ENCODE assay signal across 18 mouse cellular contexts in genomic region chr19:40662727-40663126, GRCm38 (mm10). TPM values are rescaled to one million over a fixed set of nuclear protein-coding genes. Genes with fewer than 3 reads are reported as not detected.
A peak's percentile ranks its signal among the peaks of the same experiment; 100 is the strongest.
DNase-seq lines count a peak whose midpoint lies in the region; ATAC-seq and TF ChIP-seq lines count a peak whose summit lies in the region.
"Had no signal": no experiment of that assay in that cellular context is flagged by ENCODE, and none has a peak within 500 bp of the region (broad histone marks: within the 10 kb centered on the region; RNA-seq: fewer than 3 reads in every experiment).

No protein-coding gene starts in this region.

- no peak overlapping the region for H3K9ac ChIP-seq in hindbrain, embryonic 14.5 days
- no peak overlapping the region for H3K9ac ChIP-seq in hindbrain, embryonic 12.5 days
- H3K9ac ChIP-seq in lung, embryonic 15.5 days = no peak overlapping the region
- no peak overlapping the region for H3K9ac ChIP-seq in midbrain, embryonic 13.5 days (replicated peaks)
- H3K9ac ChIP-seq: limb, embryonic 12.5 days; midbrain, embryonic 12.5 days had no signal

- 75% methylated on average over 2 of the region's 2 CpGs for WGBS in hindbrain, embryonic 14.5 days
- WGBS in hindbrain, embryonic 12.5 days = 79% methylated on average over 2 of the region's 2 CpGs
- WGBS in lung, embryonic 15.5 days = 32% methylated on average over 2 of the region's 2 CpGs
- 30% methylated on average over 2 of the region's 2 CpGs for WGBS in lung, adult 2 months
- 88% methylated on average over 2 of the region's 2 CpGs for WGBS in midbrain, embryonic 13.5 days

- H3K27me3 ChIP-seq in hindbrain, embryonic 14.5 days (ENCODE audit: control insufficient read depth, insufficient read depth, low read length) = no peaks in the 10 kb centered on the region
- no peaks in the 10 kb centered on the region for H3K27me3 ChIP-seq in hindbrain, embryonic 12.5 days
- no peaks in the 10 kb centered on the region; the same call in 1 of the 2 replicates for H3K27me3 ChIP-seq in lung, embryonic 15.5 days
- H3K27me3 ChIP-seq in midbrain, embryonic 13.5 days = no peaks in the 10 kb centered on the region
- H3K27me3 ChIP-seq: midbrain, embryonic 12.5 days had no signal

- H3K4me1 ChIP-seq in hindbrain, embryonic 14.5 days (replicated peaks; ENCODE audit: control insufficient read depth, insufficient read depth, low read length) = 0 out of 2 replicates have a peak, but pooled peaks cover 18% of the 10 kb centered on the region
- H3K4me1 ChIP-seq in hindbrain, embryonic 12.5 days = peaks cover 12% of the 10 kb centered on the region
- H3K4me1 ChIP-seq in lung, embryonic 15.5 days = peaks cover 33% of the 10 kb centered on the region
- H3K4me1 ChIP-seq in lung, adult 2 months (ENCODE audit: control insufficient read depth, insufficient read depth, low read length) = peaks cover 20% of the 10 kb centered on the region
- peaks cover 29% of the 10 kb centered on the region for H3K4me1 ChIP-seq in midbrain, embryonic 13.5 days (replicated peaks)

- H3K9me3 ChIP-seq in hindbrain, embryonic 14.5 days (ENCODE audit: control insufficient read depth, low read length) = no peaks in the 10 kb centered on the region
- no peaks in the 10 kb centered on the region for H3K9me3 ChIP-seq in hindbrain, embryonic 12.5 days (replicated peaks)
- no peaks in the 10 kb centered on the region for H3K9me3 ChIP-seq in lung, embryonic 15.5 days
- no peaks in the 10 kb centered on the region for H3K9me3 ChIP-seq in midbrain, embryonic 13.5 days
- H3K9me3 ChIP-seq: heart, embryonic 10.5 days; limb, embryonic 12.5 days; midbrain, embryonic 12.5 days had no signal

- no peak overlapping the region for H3K4me3 ChIP-seq in hindbrain, embryonic 14.5 days (replicated peaks; ENCODE audit: low read length)
- H3K4me3 ChIP-seq in hindbrain, embryonic 12.5 days = no peak overlapping the region
- H3K4me3 ChIP-seq in lung, embryonic 15.5 days = no peak overlapping the region
- no peak overlapping the region for H3K4me3 ChIP-seq in lung, adult 2 months (replicated peaks; ENCODE audit: extremely low read depth, low read depth, low read length)
- H3K4me3 ChIP-seq in midbrain, embryonic 13.5 days (replicated peaks) = no peak overlapping the region
- H3K4me3 ChIP-seq: erythroblast, embryonic 14.5 days; heart, embryonic 10.5 days; limb, embryonic 12.5 days; midbrain, embryonic 12.5 days; myocyte had no signal

- no peak for DNase-seq in hindbrain, embryonic 14.5 days (ENCODE audit: low spot score)
- no peak for DNase-seq in lung, adult 2 months
- DNase-seq in lung, postnatal 10 days = peak; percentile 49
- no peak for DNase-seq in urinary bladder, postnatal 36 days (ENCODE audit: low spot score in 2 of 2)
- DNase-seq: adrenal gland, postnatal 25 days; cerebellum, adult 9-10 months; gastrocnemius, postnatal 10 days; thymus, postnatal 4 days had no signal

- no peak for TF ChIP-seq CTCF in lung, adult 2 months (IDR thresholded peaks at IDR 0.05; ENCODE audit: insufficient read depth, low read length)

- ATAC-seq in hindbrain, embryonic 14.5 days (ENCODE audit: low FRiP score) = no peak
- no peak for ATAC-seq in hindbrain, embryonic 12.5 days (ENCODE audit: low FRiP score)
- ATAC-seq in lung, embryonic 15.5 days (ENCODE audit: borderline replicate concordance, extremely low read depth, low FRiP score, low TSS enrichment) = peak; percentile 40; the same call in 1 of the 2 replicates
- no peak for ATAC-seq in midbrain, embryonic 13.5 days
- ATAC-seq: forebrain, embryonic 16.5 days; hindbrain, embryonic 16.5 days had no signal

- H3K27ac ChIP-seq in hindbrain, embryonic 14.5 days = no peak overlapping the region
- no peak overlapping the region for H3K27ac ChIP-seq in hindbrain, embryonic 12.5 days
- peak overlapping the region; percentile 49; the same call in 1 of the 2 replicates for H3K27ac ChIP-seq in lung, embryonic 15.5 days
- H3K27ac ChIP-seq in midbrain, embryonic 13.5 days = no peak overlapping the region
- H3K27ac ChIP-seq: heart, embryonic 10.5 days; limb, embryonic 12.5 days; midbrain, embryonic 12.5 days had no signal

- no peak for TF ChIP-seq POLR2A in lung, adult 2 months (IDR thresholded peaks at IDR 0.05; ENCODE audit: borderline replicate concordance, extremely low read depth, low read depth, low read length)

- no peaks in the 10 kb centered on the region for H3K36me3 ChIP-seq in hindbrain, embryonic 14.5 days (replicated peaks; ENCODE audit: control insufficient read depth, insufficient read depth)
- no peaks in the 10 kb centered on the region for H3K36me3 ChIP-seq in hindbrain, embryonic 12.5 days
- H3K36me3 ChIP-seq in lung, embryonic 15.5 days = no peaks in the 10 kb centered on the region
- no peaks in the 10 kb centered on the region for H3K36me3 ChIP-seq in midbrain, embryonic 13.5 days
- H3K36me3 ChIP-seq: heart, embryonic 10.5 days; limb, embryonic 12.5 days; midbrain, embryonic 12.5 days had no signal

- peak overlapping the region; percentile 24 for H3K4me2 ChIP-seq in hindbrain, embryonic 14.5 days (replicated peaks)
- no peak overlapping the region for H3K4me2 ChIP-seq in hindbrain, embryonic 12.5 days (replicated peaks)
- no peak overlapping the region for H3K4me2 ChIP-seq in lung, embryonic 15.5 days
- H3K4me2 ChIP-seq in midbrain, embryonic 13.5 days (replicated peaks) = no peak overlapping the region
- H3K4me2 ChIP-seq: limb, embryonic 12.5 days had no signal

RNA-seq across cellular contexts. Expression of gene Entpd1, which starts 50.6 kb away (rescaled TPM):
- 9.3 and 9.6 TPM in 2 replicates for polyA plus RNA-seq in hindbrain, embryonic 14.5 days (2014; fragmentation: Nextera tagmentation; extraction: Ambion mirVana)
- polyA plus RNA-seq in hindbrain, embryonic 12.5 days (2016; fragmentation: Nextera tagmentation; extraction: Ambion mirVana) = 9.8 and 10.4 TPM in 2 replicates
- polyA plus RNA-seq in lung, embryonic 15.5 days (2015; fragmentation: Nextera tagmentation; extraction: Ambion mirVana) = 13.5 and 16.1 TPM in 2 replicates
- polyA plus RNA-seq in lung, adult 2 months (2012; rRNA removed) = 28.7 and 41.2 TPM in 2 replicates
- polyA plus RNA-seq in midbrain, embryonic 13.5 days (2015; fragmentation: Nextera tagmentation; extraction: Ambion mirVana) = 7.9 and 9.8 TPM in 2 replicates

RNA-seq across cellular contexts. Expression of gene Tctn3, which starts 50.7 kb away (rescaled TPM):
- polyA plus RNA-seq in hindbrain, embryonic 14.5 days (2014; fragmentation: Nextera tagmentation; extraction: Ambion mirVana) = 14.0 and 14.5 TPM in 2 replicates
- 12.5 and 16.0 TPM in 2 replicates for polyA plus RNA-seq in hindbrain, embryonic 12.5 days (2016; fragmentation: Nextera tagmentation; extraction: Ambion mirVana)
- polyA plus RNA-seq in lung, embryonic 15.5 days (2015; fragmentation: Nextera tagmentation; extraction: Ambion mirVana) = 10.8 and 11.8 TPM in 2 replicates
- 12.1 and 12.8 TPM in 2 replicates for polyA plus RNA-seq in lung, adult 2 months (2012; rRNA removed)
- polyA plus RNA-seq in midbrain, embryonic 13.5 days (2015; fragmentation: Nextera tagmentation; extraction: Ambion mirVana) = 12.1 and 13.6 TPM in 2 replicates
